27 mouse cellular contexts compared by ENCODE assay signal in genomic region chr1:79752714-79753340, GRCm38 (mm10). TPM values are rescaled to one million over a fixed set of nuclear protein-coding genes. Genes with fewer than 3 reads are reported as not detected.
DNase-seq lines count a peak whose midpoint lies in the region; ATAC-seq and TF ChIP-seq lines count a peak whose summit lies in the region.
"Had no signal": no experiment of that assay in that cellular context is flagged by ENCODE, and none has a peak within 500 bp of the region (broad histone marks: within the 10 kb centered on the region; RNA-seq: fewer than 3 reads in every experiment).

No protein-coding gene starts in this region.

- peak; percentile 48 for ATAC-seq in lung, postnatal 0 days
- ATAC-seq in forebrain, embryonic 11.5 days (replicated peaks; ENCODE audit: low FRiP score) = no peak
- ATAC-seq: forebrain, embryonic 15.5 days; hindbrain, postnatal 0 days; Patski had no signal

- H3K36me3 ChIP-seq in kidney, adult 2 months (ENCODE audit: control insufficient read depth, insufficient read depth, low read length) = no peaks in the 10 kb centered on the region; the same call in 1 of the 2 replicates
- H3K36me3 ChIP-seq in lung, postnatal 0 days (ENCODE audit: insufficient read depth, low read length) = no peaks in the 10 kb centered on the region
- no peaks in the 10 kb centered on the region for H3K36me3 ChIP-seq in forebrain, embryonic 11.5 days (ENCODE audit: control insufficient read depth, insufficient read depth, low read length)
- H3K36me3 ChIP-seq: embryonic facial prominence, embryonic 13.5 days; forebrain, embryonic 15.5 days; heart, embryonic 12.5 days; heart, embryonic 15.5 days had no signal

- peak; percentile 83 for TF ChIP-seq EP300 in lung, postnatal 0 days (IDR thresholded peaks at IDR 0.05)

- no peak overlapping the region for H3K4me2 ChIP-seq in lung, postnatal 0 days (replicated peaks; ENCODE audit: low read depth, low read length)
- H3K4me2 ChIP-seq in forebrain, embryonic 11.5 days (ENCODE audit: low read depth, low read length, severe bottlenecking) = no peak overlapping the region
- H3K4me2 ChIP-seq: embryonic facial prominence, embryonic 13.5 days; forebrain, embryonic 15.5 days; heart, embryonic 12.5 days; heart, embryonic 15.5 days; hindbrain, embryonic 14.5 days had no signal

- peak overlapping the region; percentile 78; the same call in 1 of the 2 replicates for H3K27ac ChIP-seq in kidney, adult 2 months (ENCODE audit: insufficient read depth, low read depth, low read length)
- H3K27ac ChIP-seq in lung, postnatal 0 days (ENCODE audit: low read length) = peak overlapping the region; percentile 81
- H3K27ac ChIP-seq in embryonic fibroblast, embryonic 13.5 days (ENCODE audit: insufficient read depth, low read length) = peak overlapping the region; percentile 94
- no peak overlapping the region for H3K27ac ChIP-seq in forebrain, embryonic 11.5 days (ENCODE audit: low read depth, low read length)
- H3K27ac ChIP-seq: embryonic facial prominence, embryonic 10.5 days; embryonic facial prominence, embryonic 13.5 days; forebrain, embryonic 10.5 days; forebrain, embryonic 15.5 days; hindbrain, embryonic 14.5 days; hindbrain, postnatal 0 days had no signal

- H3K27me3 ChIP-seq in kidney, adult 2 months (replicated peaks; ENCODE audit: control insufficient read depth, insufficient read depth, low read length) = no peaks in the 10 kb centered on the region
- no peaks in the 10 kb centered on the region for H3K27me3 ChIP-seq in lung, postnatal 0 days (replicated peaks; ENCODE audit: insufficient read depth, low read length)
- H3K27me3 ChIP-seq in forebrain, embryonic 11.5 days (ENCODE audit: control insufficient read depth, insufficient read depth, low read length) = no peaks in the 10 kb centered on the region
- H3K27me3 ChIP-seq: embryonic facial prominence, embryonic 13.5 days; forebrain, embryonic 15.5 days; heart, embryonic 12.5 days; heart, embryonic 15.5 days; Patski had no signal

- no peak for TF ChIP-seq POLR2A in kidney, adult 2 months (IDR thresholded peaks at IDR 0.05; ENCODE audit: low read depth, low read length)
- TF ChIP-seq POLR2A in embryonic fibroblast, embryonic 13.5 days (IDR thresholded peaks at IDR 0.05; ENCODE audit: low read depth, low read length) = no peak

- 54% methylated on average over 4 of the region's 4 CpGs for WGBS in kidney, adult 2 months
- 57% methylated on average over 4 of the region's 4 CpGs for WGBS in lung, postnatal 0 days
- WGBS in forebrain, embryonic 11.5 days = 89% methylated on average over 4 of the region's 4 CpGs

- H3K4me3 ChIP-seq in kidney, adult 2 months (ENCODE audit: insufficient read depth, low read depth, low read length) = no peak overlapping the region
- H3K4me3 ChIP-seq in lung, postnatal 0 days (ENCODE audit: low read depth, low read length) = no peak overlapping the region
- no peak overlapping the region for H3K4me3 ChIP-seq in embryonic fibroblast, embryonic 13.5 days (ENCODE audit: insufficient read depth, low read length)
- no peak overlapping the region for H3K4me3 ChIP-seq in forebrain, embryonic 11.5 days (ENCODE audit: low read depth, low read length)
- H3K4me3 ChIP-seq: embryonic facial prominence, embryonic 10.5 days; embryonic facial prominence, embryonic 13.5 days; forebrain, embryonic 10.5 days; forebrain, embryonic 15.5 days; heart, embryonic 12.5 days; heart, embryonic 15.5 days had no signal

- H3K4me1 ChIP-seq in kidney, adult 2 months (ENCODE audit: control insufficient read depth, insufficient read depth, low read length) = peaks cover 43% of the 10 kb centered on the region
- peaks cover 15% of the 10 kb centered on the region; the same call in 1 of the 2 replicates for H3K4me1 ChIP-seq in lung, postnatal 0 days (ENCODE audit: insufficient read depth, low read depth, low read length)
- H3K4me1 ChIP-seq in embryonic fibroblast, embryonic 13.5 days (ENCODE audit: control insufficient read depth, insufficient read depth, low read length) = peaks cover 19% of the 10 kb centered on the region
- H3K4me1 ChIP-seq in forebrain, embryonic 11.5 days (replicated peaks; ENCODE audit: control insufficient read depth, insufficient read depth, low read length) = no peaks in the 10 kb centered on the region
- H3K4me1 ChIP-seq: forebrain, embryonic 10.5 days; forebrain, embryonic 15.5 days had no signal

- no peaks in the 10 kb centered on the region for H3K9me3 ChIP-seq in lung, postnatal 0 days (ENCODE audit: low read length)
- no peaks in the 10 kb centered on the region for H3K9me3 ChIP-seq in forebrain, embryonic 11.5 days (ENCODE audit: control insufficient read depth, low read length)
- H3K9me3 ChIP-seq: embryonic facial prominence, embryonic 10.5 days; embryonic facial prominence, embryonic 13.5 days; forebrain, embryonic 10.5 days; forebrain, embryonic 15.5 days; heart, embryonic 12.5 days; heart, embryonic 15.5 days had no signal

- no peak for DNase-seq in kidney, adult 2 months
- no peak for DNase-seq in kidney, postnatal 36 days
- peak; percentile 79 for DNase-seq in lung, postnatal 0 days (ENCODE audit: low spot score)
- no peak for DNase-seq in lung, postnatal 25 days (ENCODE audit: low spot score)
- peak; percentile 13 for DNase-seq in NIH3T3 (ENCODE audit: low read depth)
- DNase-seq in forebrain, embryonic 11.5 days (ENCODE audit: low spot score) = no peak
- no peak for DNase-seq in natural killer cell, adult 2 months (ENCODE audit: low spot score in 2 of 2)
- DNase-seq: adrenal gland, postnatal 10 days; cerebellum, adult 11 months; cerebellum, adult 2 months; cerebellum, adult 9-11 months; cerebellum, postnatal 36 days; embryo, embryonic 11 days; gastrocnemius, postnatal 10 days; heart, adult 18-20 months; heart, postnatal 10 days; heart, postnatal 4 days had no signal

- H3K9ac ChIP-seq in lung, postnatal 0 days (replicated peaks; ENCODE audit: low read depth) = no peak overlapping the region
- no peak overlapping the region for H3K9ac ChIP-seq in forebrain, embryonic 11.5 days (ENCODE audit: low read length)
- H3K9ac ChIP-seq: embryonic facial prominence, embryonic 13.5 days; forebrain, embryonic 15.5 days; heart, embryonic 12.5 days; heart, embryonic 15.5 days; hindbrain, embryonic 14.5 days had no signal

- TF ChIP-seq CTCF in kidney, adult 2 months (conservative IDR thresholded peaks at IDR 0.05; ENCODE audit: insufficient read depth, insufficient read length, low read depth, low read length) = no peak
- no peak for TF ChIP-seq CTCF in lung, postnatal 0 days (IDR thresholded peaks at IDR 0.05)
- no peak for TF ChIP-seq CTCF in embryonic fibroblast, embryonic 13.5 days (IDR thresholded peaks at IDR 0.05; ENCODE audit: borderline replicate concordance, insufficient read depth, low read length)

RNA-seq across cellular contexts. Expression of gene Mrpl44, which starts 23.0 kb away (rescaled TPM):
- polyA plus RNA-seq in kidney, adult 2 months (2012; rRNA removed) = 16.0 and 21.4 TPM in 2 replicates
- 37.3 and 38.7 TPM in 2 replicates for polyA plus RNA-seq in lung, postnatal 0 days (2015; fragmentation: Nextera tagmentation; extraction: Ambion mirVana)
- 14.2 and 17.3 TPM in 2 replicates for polyA plus RNA-seq in embryonic fibroblast, embryonic 13.5 days (2011; ENCODE audit: insufficient read length, low read depth, missing spikeins)
- 54.6 and 55.6 TPM in 2 replicates for polyA plus RNA-seq in forebrain, embryonic 11.5 days (2014; fragmentation: Nextera tagmentation; extraction: Ambion mirVana)

RNA-seq across cellular contexts. Expression of gene Wdfy1, which starts 23.1 kb away (rescaled TPM):
- 46.4 and 46.9 TPM in 2 replicates for polyA plus RNA-seq in kidney, adult 2 months (2012; rRNA removed)
- 57.0 and 63.1 TPM in 2 replicates for polyA plus RNA-seq in lung, postnatal 0 days (2015; fragmentation: Nextera tagmentation; extraction: Ambion mirVana)
- 76.3 and 89.7 TPM in 2 replicates for polyA plus RNA-seq in embryonic fibroblast, embryonic 13.5 days (2011; ENCODE audit: insufficient read length, low read depth, missing spikeins)
- polyA plus RNA-seq in forebrain, embryonic 11.5 days (2014; fragmentation: Nextera tagmentation; extraction: Ambion mirVana) = 38.2 and 40.7 TPM in 2 replicates

Comparison
In these comparisons a context has a peak if more than half of its experiments do, and no peak if none do; other contexts are left out.
1. DNase-seq: peak in lung, postnatal 0 days (single experiment) and NIH3T3 (single experiment); none in kidney, adult 2 months (single experiment), kidney, postnatal 36 days (0 of 2), lung, postnatal 25 days (single experiment), forebrain, embryonic 11.5 days (single experiment) and natural killer cell, adult 2 months (0 of 2).